Mouse (Mus musculus) thymus, postnatal 25 days (tissue): Measurements from ENCODE around the gene Cdc45.

Experiments used
- DNase-seq: peaks from one replicate; pipeline ENCODE4 v3.0.0; 2022

Gene Cdc45

DNA sequence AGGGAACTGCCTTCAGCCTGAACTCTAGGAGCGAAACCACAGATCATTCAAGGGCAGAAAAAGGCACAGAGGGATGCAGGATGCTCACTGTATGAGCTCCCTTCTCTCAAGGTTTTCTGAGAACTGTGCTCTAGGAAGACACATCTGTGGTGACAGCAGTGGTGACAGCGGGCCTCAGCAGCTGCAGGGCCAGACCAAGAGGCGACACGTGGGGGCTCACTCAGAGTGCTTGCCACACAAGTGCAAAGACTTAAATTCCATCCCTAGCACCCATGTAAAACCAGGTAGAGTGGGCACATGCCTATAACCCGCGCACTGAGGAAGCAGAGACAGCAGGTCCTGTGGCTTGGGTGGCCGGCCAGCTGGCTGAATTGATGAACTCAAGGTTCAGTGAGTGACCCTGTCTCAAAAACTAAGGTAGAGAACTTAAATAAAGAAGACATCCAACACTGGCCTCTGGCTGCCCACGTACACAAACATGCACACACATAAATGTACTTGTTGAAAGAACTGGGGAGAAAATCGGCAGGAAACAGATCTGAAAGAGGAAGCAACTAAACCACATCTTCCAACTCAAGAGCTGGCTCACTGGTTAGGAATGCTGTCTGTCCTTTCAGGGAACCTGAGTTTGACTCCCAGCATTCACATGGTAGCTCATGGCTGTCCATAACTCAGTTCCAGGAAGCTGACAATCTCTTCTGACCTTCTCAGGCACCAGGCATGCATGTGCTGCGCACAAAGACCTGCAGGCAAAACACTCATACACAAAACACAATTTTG is 23.0 kb downstream of the Cdc45 start:
- DNase-seq: no peak

DNA sequence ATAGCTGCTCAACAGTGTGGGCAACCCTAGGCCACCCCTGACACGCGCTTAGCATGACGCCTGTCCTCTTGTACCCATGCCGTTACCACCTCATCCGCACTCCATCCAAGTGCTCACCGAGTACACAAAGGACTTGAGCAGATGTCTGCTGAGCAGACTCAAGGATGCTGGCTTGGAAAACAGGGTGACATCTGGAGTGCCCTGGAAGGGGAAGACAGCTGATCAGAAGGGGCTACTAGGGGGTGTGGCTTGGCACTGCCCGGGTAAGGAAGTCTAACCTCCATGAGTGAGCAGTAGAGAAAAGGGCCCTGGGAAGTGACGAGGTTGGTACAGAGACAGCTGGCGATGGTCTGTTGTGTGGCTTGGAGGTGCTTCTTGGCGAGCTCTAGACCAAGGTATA is 25.1 kb downstream of the Cdc45 start:
- no peak for DNase-seq

DNA sequence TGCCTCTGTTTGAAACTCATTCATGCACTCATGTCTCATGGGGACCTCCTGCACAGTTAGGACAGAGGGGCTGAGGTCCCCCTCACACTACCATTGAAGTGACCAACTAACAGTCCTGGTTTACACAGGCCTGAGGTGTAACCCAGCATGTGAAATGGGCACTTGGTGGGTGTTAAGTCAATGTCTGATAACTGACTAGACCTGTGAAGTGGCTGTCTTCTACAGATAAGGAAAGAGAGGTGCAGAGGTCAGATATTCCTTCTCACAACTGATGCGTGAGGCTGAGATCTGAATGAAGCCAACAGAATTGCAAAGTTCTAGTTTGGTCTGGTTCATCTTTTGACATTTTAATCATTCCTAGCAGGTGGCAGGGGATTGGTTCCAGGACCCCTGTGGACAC is 26.3 kb downstream of the Cdc45 start:
- no peak for DNase-seq

- no peak for DNase-seq
Measured at GRCm38 (mm10) chr16:18785025-18785424, 26.8 kb downstream of the Cdc45 start.

- DNase-seq: no peak
Measured at GRCm38 (mm10) chr16:18781810-18782209, 30.0 kb downstream of the Cdc45 start.

DNA sequence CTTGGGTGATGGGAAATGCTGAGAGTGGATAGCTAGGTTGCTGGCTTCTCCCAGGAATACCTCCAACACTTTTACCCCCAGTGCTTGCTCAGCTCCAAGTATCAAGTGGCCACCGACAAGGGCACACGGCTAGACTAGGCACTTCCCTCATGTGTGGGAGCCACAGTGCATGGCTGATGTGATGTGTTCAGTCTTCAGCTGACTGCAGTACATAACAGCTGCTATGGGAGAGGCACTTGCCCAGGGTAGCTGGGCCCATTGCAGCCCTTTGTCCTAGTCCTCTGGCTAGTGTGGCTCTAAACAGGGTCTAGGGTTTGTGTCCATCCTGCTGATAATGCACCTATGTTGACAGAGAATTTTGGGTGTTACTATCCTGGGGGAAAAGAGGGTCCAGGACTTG is 33.3 kb downstream of the Cdc45 start:
- no peak for DNase-seq

GRCm38 (mm10) chr16:18777101-18778080 is 34.4 kb downstream of the Cdc45 start:
- DNase-seq: no peak

DNA sequence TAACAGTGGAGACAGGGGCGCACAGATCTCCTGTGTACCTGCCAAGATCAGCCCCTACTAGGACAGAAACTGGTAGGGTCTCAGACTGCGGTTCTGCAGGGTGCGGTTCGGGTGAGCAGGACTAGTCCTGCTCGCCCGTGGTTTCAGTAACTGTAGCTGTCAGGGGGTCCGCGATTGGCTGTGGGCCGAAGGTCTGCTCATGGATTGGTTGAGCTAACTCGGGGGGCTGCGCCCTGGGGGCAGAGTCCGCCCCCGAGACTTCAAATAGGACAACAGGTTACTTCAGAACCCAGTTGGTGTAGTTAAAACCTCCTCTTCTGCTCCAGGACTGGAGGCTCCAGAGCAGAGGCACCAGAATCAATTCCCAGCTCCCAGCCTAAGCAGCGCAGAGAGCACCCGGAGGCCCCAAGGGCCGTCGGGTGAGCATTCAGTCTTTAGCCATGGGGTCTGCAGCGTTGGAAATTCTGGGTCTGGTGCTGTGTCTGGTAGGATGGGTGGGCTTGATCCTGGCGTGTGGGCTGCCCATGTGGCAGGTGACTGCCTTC is 35.2 kb downstream of the Cdc45 start, which contains the start of gene Cldn5:
Gene Cldn5 (plus strand): TSS at position 292 of the 545 bp plus-strand sequence.
- no peak for DNase-seq

- no peak for DNase-seq
Measured at GRCm38 (mm10) chr16:18775621-18776555, 35.9 kb downstream of the Cdc45 start.

- no peak for DNase-seq
Measured at GRCm38 (mm10) chr16:18773936-18774335, 37.9 kb downstream of the Cdc45 start.

DNA sequence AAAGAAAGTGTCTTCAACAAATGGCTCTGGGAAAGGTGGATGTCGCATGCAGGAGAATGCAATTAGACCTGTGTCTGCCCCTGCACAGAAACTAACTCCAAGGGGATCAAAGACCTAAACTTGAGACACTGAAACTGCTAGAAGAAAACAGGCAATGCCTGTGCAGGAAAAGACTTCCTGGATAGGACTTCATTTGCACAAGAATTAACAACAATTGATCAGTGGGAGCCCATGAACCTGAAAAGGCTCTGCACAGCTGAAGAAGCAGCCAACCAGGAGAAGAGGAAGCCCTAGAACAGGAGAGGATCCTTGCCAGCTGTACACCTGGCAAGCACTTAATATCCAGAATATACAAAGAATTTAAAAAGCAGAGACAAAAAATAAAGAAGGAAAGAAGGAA is 42.3 kb downstream of the Cdc45 start:
- DNase-seq: no peak

DNA sequence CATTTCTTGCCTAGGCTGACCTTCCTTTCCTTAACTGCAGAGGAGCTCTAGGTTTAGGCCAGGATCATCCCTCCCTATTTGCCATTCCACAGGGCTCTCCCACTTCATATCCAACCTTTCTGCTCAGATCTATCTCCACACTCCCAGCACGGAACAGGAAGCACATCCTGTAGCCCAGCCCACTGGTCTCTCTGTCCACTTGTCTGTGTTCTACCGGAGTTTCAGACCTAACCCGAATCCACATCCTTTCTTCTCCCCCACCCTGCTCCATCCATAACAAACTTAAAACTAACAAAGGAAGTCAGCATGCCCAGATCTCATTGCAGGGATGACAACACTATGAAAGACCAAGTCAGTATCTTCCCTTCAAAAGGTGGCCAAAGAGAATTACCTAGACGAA is 45.4 kb downstream of the Cdc45 start:
- DNase-seq: no peak

- no peak for DNase-seq
Measured at GRCm38 (mm10) chr16:18762960-18763359, 48.8 kb downstream of the Cdc45 start.

- no peak for DNase-seq
Measured at GRCm38 (mm10) chr16:18761734-18762133, 50.1 kb downstream of the Cdc45 start.

- DNase-seq: no peak
Measured at GRCm38 (mm10) chr16:18751885-18752499, 59.8 kb downstream of the Cdc45 start.

- no peak for DNase-seq
Measured at GRCm38 (mm10) chr16:18751101-18751500, 60.7 kb downstream of the Cdc45 start.

DNA sequence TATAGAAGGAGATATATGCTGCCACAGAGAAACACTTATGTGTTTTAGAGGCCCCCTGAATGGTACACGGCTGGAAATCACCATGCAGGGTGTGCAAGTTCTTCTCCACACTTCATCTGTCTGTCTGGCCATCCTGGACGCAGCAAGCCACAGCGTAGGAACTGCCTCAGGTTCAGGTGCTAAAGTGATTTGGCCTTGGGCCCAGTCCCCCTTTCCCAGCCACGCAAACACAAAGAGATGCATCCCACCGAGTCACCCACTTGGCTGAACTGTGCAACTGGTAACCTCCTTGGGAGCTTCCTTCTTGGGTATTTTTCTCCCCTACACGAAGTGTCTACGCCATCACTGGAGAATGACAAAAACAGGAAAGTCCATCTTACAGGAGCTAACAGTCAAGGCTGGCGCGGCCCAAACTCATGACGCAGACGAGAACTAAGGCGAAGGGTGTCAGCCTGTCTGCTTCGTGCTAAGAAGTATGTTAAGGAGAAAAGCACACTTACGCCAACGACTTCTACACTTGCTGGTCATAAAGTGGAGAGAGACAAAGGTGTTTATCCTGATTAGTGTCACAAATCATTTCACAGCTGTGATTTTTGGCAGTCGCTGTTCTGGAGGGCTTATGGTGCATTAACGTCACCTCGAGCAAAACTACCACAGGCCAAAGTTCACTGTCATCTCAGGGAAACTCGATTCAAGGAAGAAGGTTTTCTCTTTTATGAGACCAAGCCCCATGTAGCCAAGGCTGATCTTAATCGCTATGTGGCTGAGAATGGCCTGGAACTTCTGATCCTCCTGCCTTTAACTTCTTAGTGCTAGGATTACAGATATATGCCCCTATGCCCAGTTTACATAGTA is 65.3 kb downstream of the Cdc45 start:
- no peak for DNase-seq

- no peak for DNase-seq
Measured at GRCm38 (mm10) chr16:18738303-18738702, 73.5 kb downstream of the Cdc45 start.

GRCm38 (mm10) chr16:18733100-18733956 is 78.5 kb downstream of the Cdc45 start:
- no peak for DNase-seq

DNA sequence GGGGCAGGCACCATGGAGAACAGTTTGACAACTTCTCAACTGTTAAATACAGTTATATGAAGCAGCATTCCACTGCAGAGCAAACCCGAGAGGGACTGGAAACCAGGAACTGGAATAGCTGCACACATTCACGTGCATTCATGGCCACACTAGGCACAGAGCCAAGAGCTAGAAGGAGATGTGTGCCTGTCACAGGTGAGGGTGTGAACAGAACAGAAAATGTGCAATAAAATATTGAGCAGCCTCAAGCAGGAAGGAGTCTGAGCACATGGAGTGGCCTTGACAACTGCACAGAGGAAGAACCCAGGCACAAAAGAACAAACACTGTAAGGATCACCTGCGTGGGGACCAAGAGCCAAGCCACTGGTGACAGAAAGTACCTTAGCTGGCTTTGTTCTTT is 81.1 kb downstream of the Cdc45 start:
- no peak for DNase-seq
